Mouse (Mus musculus): Measurements from ENCODE around the gene Tmem50a.

The Tmem50a gene

DNA sequence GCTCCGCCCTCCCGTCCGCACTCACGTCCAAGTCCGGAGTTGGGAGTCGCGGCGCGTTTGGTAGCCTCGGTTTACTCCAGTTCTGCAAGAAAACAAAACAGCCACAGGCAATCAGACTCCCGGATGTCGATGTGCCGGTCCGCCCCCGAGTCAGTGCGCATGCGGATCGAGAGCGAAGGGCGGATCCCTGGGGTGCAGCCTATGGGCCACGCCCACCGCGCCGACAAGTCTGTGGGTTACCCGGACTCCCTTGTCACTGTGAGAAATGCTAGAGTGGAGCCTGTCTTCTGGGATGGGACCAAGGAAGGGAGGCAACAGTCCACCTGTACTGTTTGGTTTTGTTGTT lies at the start of gene Tmem50a:
Tmem50a (minus strand) TSS at position 161 of the 346 bp plus-strand sequence.
- in situ Hi-C loops (cut with MboI, MseI), result no loop called here

GRCm38 (mm10) chr4:134963021-134963776 lies 48.4 kb upstream of the Tmem50a start:
- in situ Hi-C loops (cut with MboI, MseI), result no loop called here

- in situ Hi-C loops (cut with MboI, MseI), result no loop called here
Measured at GRCm38 (mm10) chr4:134956328-134956727, 41.5 kb upstream of the Tmem50a start.

DNA sequence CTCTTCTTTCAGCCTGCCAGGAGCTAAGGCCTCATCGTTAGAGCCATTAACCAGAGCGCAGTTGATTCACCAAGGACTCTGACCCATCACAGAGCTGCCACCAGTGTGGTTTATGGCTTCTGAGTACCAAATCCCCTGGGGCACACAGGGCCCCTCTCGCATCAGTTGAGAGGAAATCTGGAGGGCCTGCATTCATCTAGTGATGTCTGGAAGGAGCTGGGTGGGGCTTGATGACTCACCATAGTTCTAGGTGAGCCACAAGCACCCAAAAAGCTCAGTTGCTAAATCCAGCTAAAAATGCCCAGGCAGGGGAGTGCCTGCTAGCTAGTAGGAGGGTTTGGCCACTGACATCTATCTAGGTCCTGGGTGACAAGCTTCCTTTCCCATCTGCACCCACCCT lies 41.0 kb upstream of the Tmem50a start:
- in situ Hi-C loops (cut with MboI, MseI), result no loop called here

- in situ Hi-C loops (cut with MboI, MseI), result no loop called here
Measured at GRCm38 (mm10) chr4:134955196-134955595, 40.4 kb upstream of the Tmem50a start.

DNA sequence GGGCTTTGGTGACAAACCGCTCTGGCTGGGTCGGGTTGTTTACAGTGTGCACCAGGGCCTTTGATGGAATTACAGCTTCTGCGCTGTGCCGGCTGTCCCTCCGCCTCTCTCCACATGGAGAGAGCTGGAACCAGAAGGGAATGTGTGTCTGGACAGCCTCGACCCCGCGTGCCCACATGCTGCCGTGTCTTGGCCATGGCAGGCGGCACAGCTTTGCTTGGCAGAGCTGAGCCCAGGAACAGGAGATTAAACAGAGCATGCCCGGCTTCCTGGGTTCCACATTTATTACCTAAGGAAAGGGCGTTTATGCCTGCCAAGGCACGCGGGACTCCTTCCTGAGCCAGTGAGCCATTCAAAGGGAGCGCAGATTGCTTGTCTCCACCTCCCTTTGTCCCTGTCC lies 39.6 kb upstream of the Tmem50a start:
- in situ Hi-C loops (cut with MboI, MseI), result no loop called here

DNA sequence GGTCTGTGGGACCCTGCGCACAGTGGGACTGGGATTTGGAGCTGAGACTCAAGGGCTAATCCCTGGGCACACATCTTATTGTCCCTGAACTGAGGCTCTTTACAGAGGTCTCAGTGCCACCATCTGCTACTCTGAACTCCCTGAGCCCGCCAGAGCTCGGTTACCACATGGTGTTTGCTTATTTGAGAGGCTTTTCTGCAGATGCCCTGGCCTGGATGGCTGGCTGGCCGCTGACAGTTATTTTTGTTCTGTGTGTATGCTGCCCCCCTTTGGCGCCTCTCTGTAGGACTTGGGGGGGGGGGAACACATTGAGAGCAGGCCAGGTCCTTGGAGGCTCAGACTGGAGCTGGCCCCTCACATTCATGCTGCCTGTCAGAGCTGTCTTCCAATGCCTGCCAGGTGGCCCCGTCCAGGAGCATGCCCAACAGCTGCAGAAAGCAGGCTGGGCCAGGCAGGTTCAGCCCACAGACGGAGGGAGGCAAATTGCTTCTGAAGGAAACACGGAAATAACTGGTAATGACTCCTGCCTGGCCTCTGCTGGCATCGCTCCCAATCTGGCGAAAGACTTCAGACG lies 35.8 kb upstream of the Tmem50a start:
- in situ Hi-C loops (cut with MboI, MseI), result no loop called here

- in situ Hi-C loops (cut with MboI, MseI), result no loop called here
Measured at GRCm38 (mm10) chr4:134946024-134946744, 31.4 kb upstream of the Tmem50a start.

GRCm38 (mm10) chr4:134943758-134944538 lies 29.1 kb upstream of the Tmem50a start:
- in situ Hi-C loops (cut with MboI, MseI), result no loop called here

- in situ Hi-C loops (cut with MboI, MseI), result no loop called here
Measured at GRCm38 (mm10) chr4:134939900-134940299, 25.1 kb upstream of the Tmem50a start.

DNA sequence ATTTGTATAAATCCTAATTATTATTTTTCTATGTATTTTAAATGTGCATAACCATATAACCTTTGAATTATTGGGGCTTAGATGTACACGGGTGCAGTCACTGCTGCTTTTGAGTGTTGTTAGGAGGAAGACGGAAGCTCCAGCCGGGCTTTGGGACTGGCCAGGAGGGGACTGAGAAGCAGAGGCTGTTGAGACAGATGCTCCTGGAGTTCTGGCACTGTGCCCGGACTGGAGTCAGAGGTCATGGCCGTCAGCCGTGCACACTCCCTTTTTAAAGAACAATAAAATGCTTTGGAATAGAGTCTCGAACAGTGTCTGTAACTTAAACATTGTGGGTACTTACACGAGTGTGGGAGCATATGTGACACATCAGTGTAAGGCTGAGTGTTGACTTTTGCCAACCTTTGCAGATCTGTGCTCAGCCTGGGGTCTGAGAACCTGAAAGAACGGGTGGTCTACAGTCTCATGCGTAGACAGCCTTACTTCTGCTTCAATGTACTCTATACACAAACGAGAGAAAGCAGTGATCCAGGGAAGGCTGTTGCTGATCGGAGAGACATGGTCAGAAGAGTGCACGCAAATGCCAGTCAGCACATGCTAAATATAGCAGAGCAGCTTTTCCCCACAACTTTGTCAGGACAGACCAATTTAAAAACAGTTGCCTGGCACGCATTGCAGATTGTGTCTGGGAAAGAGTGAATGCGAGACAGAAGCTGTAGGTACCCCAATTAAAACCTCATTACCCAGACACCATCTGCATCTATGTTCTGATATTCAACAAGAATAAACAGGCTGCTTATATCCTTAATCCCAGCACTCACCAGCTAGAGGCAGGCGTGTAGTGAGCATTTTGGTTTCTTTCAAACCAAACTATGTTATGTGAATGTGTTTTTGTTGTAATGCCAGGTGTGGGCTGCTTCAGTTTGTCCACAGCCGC lies 22.7 kb upstream of the Tmem50a start:
- in situ Hi-C loops (cut with MboI, MseI), result no loop called here

DNA sequence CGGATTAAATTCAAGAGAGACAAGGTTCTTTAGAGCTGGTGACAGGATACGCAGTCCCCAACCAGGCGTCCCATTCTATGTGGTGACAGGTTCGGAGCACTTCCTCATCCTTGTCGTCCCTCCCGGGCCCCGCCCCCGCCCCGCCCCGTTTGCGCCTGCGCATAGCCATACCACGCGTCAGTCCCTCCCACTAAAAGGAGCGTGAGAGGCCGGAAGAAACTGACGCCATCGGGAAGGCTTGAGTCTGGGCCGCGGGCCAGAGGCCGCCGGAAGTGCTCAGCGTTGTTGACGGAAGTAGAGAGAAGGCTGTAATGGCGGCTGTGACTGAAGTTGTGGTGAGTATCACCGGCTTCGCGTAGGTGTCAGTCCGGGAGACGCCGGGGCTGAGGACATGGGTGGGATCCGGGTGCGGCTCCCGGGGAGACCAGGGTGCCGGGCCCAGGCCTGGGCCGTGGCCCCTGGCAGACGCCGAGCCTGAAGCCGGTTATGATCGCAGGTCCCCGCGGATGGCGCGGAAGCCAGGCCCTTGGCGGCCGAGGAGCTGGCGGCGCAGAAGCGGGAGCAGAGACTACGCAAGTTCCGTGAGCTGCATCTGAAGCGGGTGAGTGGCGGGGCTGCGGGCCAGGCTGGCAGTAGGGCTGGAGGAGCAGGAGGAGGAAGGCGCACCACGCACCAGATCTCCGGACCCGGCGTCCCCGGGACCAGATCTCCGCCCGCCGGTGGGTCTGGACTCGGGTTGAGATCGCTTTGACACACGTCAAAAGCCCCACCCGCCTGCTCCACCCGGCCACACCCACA lies 16.1 kb upstream of the Tmem50a start, which contains the start of gene Syf2:
Syf2 (plus strand) TSS at position 215 of the 798 bp plus-strand sequence.
- in situ Hi-C loops (cut with MboI, MseI), result no loop called here

DNA sequence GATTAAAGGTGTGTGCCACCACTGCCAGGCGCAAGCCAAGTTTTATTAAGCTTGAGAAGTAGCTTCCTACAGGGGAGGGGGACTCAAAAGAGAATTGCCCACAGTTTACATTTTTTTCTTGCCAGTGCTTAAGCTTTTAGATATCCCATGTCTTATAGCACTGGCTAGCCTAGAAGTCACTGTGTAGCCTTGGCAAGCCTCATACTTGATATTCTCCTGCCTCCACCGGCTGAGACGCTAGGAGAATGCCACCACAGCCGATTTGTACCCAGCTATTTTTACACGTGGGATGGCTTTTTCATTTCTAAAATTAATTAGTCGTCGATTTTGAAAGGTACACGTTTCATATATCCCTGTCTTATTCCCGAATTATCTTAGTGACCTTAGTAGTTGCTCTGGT lies 15.4 kb upstream of the Tmem50a start:
- in situ Hi-C loops (cut with MboI, MseI), result no loop called here

- in situ Hi-C loops (cut with MboI, MseI), result no loop called here
Measured at GRCm38 (mm10) chr4:134929536-134929935, 14.7 kb upstream of the Tmem50a start.

GRCm38 (mm10) chr4:134928464-134928836 lies 13.6 kb upstream of the Tmem50a start:
- in situ Hi-C loops (cut with MboI, MseI), result no loop called here

DNA sequence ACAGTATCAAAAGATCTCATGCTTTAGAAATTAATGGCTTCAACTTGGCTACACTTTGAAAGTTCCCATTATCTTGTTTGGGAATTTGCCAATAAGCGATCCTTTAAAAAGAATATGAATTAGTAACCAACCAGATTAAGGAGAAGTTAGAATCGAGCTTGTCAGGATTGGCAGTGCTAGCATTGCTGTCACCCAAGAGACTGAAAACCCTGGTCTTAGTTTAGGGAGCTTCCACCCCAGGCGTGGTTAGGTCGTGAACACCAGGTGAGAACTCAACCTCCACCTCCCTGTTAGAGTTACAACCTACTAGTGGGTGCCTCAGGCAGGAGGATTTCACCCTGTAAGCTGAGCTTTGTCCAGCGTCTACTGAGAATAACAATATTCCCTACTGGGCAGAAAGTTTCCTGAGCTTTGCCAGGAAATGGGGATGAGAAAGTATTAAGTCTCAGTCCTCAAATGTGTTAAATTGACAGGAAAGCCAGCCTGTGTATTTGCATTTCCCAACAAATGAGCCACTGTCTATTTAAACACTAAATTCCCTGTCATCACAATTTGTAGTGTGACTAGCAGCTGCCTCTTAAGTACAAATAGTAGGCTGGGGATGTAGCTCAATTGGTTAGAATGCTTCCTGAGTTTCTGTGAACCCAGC lies 13.1 kb upstream of the Tmem50a start:
- in situ Hi-C loops (cut with MboI, MseI), result no loop called here

GRCm38 (mm10) chr4:134925206-134925605 lies 10.4 kb upstream of the Tmem50a start:
- in situ Hi-C loops (cut with MboI, MseI), result no loop called here

DNA sequence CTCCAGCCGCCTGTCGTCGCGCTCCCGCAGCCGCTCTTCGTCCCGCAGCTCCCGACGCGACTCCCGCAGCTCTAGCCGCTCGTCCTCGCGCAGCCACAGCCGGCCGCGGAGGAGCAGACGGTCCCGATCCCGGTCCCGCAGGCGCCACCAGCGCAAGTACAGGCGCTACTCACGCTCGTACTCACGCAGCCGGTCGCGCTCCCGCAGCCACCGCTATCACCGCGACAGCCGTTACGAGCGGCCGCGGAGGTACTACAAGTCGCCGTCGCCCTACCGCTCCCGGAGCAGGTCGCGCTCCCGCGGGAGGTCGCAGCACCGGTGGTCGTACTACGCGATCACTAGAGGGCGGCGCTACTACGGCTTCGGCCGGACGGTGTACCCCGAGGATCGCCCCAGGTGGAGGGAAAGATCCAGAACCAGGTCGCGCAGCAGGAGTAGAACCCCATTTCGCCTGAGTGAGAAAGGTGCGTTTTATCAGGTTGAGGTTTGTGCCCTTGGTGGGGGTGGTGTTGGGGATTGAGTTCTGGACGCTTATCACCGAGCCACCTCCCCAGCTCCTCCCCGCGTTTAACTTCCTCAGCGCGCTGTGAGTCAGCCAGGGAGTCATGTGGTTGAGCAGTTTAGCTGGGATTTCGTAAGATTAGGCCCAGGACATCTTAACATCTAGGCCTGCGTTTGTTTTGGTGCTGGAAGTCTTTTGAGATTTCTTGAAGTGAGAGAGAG lies 9.4 kb upstream of the Tmem50a start:
- in situ Hi-C loops (cut with MboI, MseI), result no loop called here

Measured in T-helper 2 cell (primary cell).